Mouse (Mus musculus) embryonic facial prominence, embryonic 11.5 days (tissue): ENCODE data around the gene Jazf1. TPM values are rescaled to one million over a fixed set of nuclear protein-coding genes. Genes with fewer than 3 reads are reported as not detected.

Source experiments
- ATAC-seq: fragments of 200-750 bp; cut with Nextera tagmentation; replicated peaks from 2 replicates; pipeline ENCODE4 v1.8.0; 2017; ENCODE audit warnings: low read depth; ENCODE audit not compliant: insufficient number of reproducible peaks, low FRiP score, low TSS enrichment
- DNase-seq: peaks from one replicate; pipeline ENCODE4 v3.0.0-alpha.2; 2015; ENCODE audit warnings: low spot score
- H3K27ac ChIP-seq: fragments of 300-500 bp; sonication (generic); replicated peaks from 2 replicates; pipeline ENCODE4 v1.5.1; 2014; ENCODE audit warnings: mild to moderate bottlenecking, low read depth, low read length, control low read depth
- H3K27me3 ChIP-seq: fragments of 300-500 bp; sonication (generic); 2 replicates; pipeline ENCODE4 v1.6.1; 2014; ENCODE audit warnings: mild to moderate bottlenecking, low read length, moderate library complexity, mixed read lengths; ENCODE audit not compliant: control insufficient read depth, insufficient read depth
- H3K36me3 ChIP-seq: fragments of 300-500 bp; sonication (generic); replicated peaks from 2 replicates; pipeline ENCODE4 v1.6.1; 2014; ENCODE audit warnings: low read depth, mild to moderate bottlenecking, low read length, moderate library complexity, mixed read lengths; ENCODE audit not compliant: control insufficient read depth, insufficient read depth
- H3K4me1 ChIP-seq: fragments of 300-500 bp; sonication (generic); 2 replicates; pipeline ENCODE4 v1.6.1; 2014; ENCODE audit warnings: low read length, mixed read lengths; ENCODE audit not compliant: control insufficient read depth, insufficient read depth
- H3K4me2 ChIP-seq: fragments of 300-500 bp; sonication (generic); 2 replicates; pipeline ENCODE4 v1.6.1; 2014; ENCODE audit warnings: low read depth, mild to moderate bottlenecking, control low read depth, low read length, moderate library complexity
- H3K4me3 ChIP-seq: fragments of 300-500 bp; sonication (generic); 2 replicates; pipeline ENCODE4 v1.5.1; 2014; ENCODE audit warnings: low read depth, low read length, control low read depth
- H3K9ac ChIP-seq: fragments of 300-500 bp; sonication (generic); replicated peaks from 2 replicates; pipeline ENCODE4 v1.6.1; 2014; ENCODE audit warnings: mild to moderate bottlenecking, control low read depth, low read length
- H3K9me3 ChIP-seq: fragments of 300-500 bp; sonication (generic); replicated peaks from 2 replicates; pipeline ENCODE4 v1.6.1; 2016; ENCODE audit warnings: mild to moderate bottlenecking, low read length, inconsistent platforms, mixed read lengths; ENCODE audit not compliant: control insufficient read depth
- WGBS: fragments of 180-500 bp; shearing (Covaris S2); extraction: QIAGEN DNeasy Blood & Tissue Kit; methylation state at CpG from one replicate; pipeline ENCODE4 v1.1.7; 2014; 5-methylcytosine and 5-hydroxymethylcytosine counted together
- polyA plus RNA-seq: library from polyadenylated mRNA; unstranded; fragments of >200 nt; fragmentation: Nextera tagmentation; extraction: Ambion mirVana; gene quantifications from 2 replicates; pipeline ENCODE4 v1.2.1, GENCODE M21; 2014

The Jazf1 gene
- polyA plus RNA-seq, 1 experiment from 2014 or later: 5.0 TPM

- 93% methylated on average over 2 of the region's 2 CpGs for WGBS
- Histone ChIP-seq H3K9ac (no peak overlapping the region), H3K27ac (no peak overlapping the region), H3K4me2 (no peak overlapping the region), H3K9me3 (no peaks in the 10 kb centered on the region), H3K4me3 (no peak overlapping the region), H3K27me3 (no peaks in the 10 kb centered on the region), H3K4me1 (no peaks in the 10 kb centered on the region), H3K36me3 (no peaks in the 10 kb centered on the region)
- DNase-seq (no peak), ATAC-seq (no peak)
These were observed 46.4 kb downstream of the Jazf1 start for GRCm38 (mm10) chr6:53022069-53022468.

DNA sequence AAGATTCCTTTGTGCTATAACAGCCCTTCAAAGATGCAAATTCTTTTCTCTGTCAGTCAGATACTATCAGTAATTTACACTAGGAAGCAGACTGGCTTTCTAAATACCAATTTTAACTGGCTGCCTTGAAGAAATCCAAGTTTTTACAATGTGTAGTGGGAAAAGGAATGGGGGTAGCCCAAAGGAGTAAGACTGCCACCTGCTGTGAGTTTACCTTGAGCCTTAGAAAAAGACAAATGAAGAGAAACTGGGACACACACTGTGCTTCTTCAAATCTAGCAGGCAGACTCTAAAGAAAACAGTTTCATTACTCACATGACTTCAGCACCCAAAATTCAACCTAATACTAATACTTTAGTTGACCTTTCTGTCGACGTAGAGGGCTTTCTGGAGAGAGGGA is 47.4 kb downstream of the Jazf1 start:
- no peaks in the 10 kb centered on the region for H3K27me3 ChIP-seq
- no peak overlapping the region for H3K27ac ChIP-seq
- H3K4me2 ChIP-seq: no peak overlapping the region
- H3K4me1 ChIP-seq: no peaks in the 10 kb centered on the region
- DNase-seq (no peak), ATAC-seq (no peak)
- H3K9me3 ChIP-seq: no peaks in the 10 kb centered on the region
- H3K36me3 ChIP-seq: no peaks in the 10 kb centered on the region
- no peak overlapping the region for H3K4me3 ChIP-seq
- WGBS: 53% methylated on average over 2 of the region's 2 CpGs
- H3K9ac ChIP-seq: no peak overlapping the region

- Histone ChIP-seq H3K27me3 (no peaks in the 10 kb centered on the region), H3K4me2 (no peak overlapping the region), H3K9ac (no peak overlapping the region), H3K36me3 (no peaks in the 10 kb centered on the region), H3K27ac (no peak overlapping the region), H3K4me1 (no peaks in the 10 kb centered on the region), H3K4me3 (no peak overlapping the region), H3K9me3 (no peaks in the 10 kb centered on the region)
- ATAC-seq (no peak), DNase-seq (no peak)
- 57% methylated on average over 4 of the region's 4 CpGs for WGBS
These were observed 50.9 kb downstream of the Jazf1 start for GRCm38 (mm10) chr6:53017357-53018205.

DNA sequence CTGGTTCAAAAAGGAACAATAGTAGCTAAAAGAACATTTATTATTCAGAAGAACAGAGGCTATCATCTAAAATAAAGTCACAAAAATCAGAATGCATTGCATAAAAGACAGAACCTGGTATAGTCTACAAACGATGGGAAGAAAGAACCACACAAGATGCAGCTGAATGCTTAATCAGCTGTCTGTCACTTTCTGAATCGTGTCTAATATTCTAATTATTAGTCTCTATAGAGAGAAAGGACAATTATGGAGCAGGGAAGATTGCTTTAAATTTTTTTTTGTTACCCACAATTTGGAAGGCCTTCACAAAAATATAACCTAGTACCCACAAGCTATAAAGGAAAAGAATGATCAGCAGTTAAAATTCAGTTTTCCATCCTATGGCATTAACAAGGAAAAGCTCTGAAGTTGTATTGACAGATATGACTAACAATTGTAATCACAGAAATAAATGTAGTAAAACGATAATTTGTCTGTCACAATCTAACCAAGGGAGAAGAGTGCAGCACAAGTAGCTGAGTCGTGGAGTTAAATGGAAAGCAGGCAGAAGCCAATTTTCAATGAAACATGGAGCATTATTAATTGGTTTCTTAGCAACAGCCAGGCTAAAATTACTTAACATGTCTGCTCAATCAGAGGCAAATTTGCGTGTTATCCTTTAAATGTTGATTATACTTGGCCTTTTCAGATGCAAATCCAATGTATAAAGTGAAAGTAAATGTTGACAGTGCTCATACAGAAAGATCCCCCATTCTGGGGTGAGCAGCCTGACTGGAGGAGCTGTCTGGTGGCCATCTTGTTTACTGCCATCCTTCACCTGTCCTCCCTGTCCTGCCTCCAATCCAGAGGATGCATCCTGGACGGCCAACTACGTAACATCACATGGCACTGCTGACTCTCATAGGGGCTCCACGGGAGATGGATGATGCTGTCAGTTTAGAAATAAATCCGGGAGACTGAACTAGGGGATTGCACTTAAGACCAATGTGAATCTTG is 53.7 kb downstream of the Jazf1 start:
- no peak overlapping the region for H3K27ac ChIP-seq
- DNase-seq (no peak), ATAC-seq (no peak)
- H3K9me3 ChIP-seq: no peaks in the 10 kb centered on the region
- H3K36me3 ChIP-seq: no peaks in the 10 kb centered on the region
- WGBS: 81% methylated on average over 9 of the region's 9 CpGs
- no peak overlapping the region for H3K4me2 ChIP-seq
- H3K27me3 ChIP-seq: no peaks in the 10 kb centered on the region
- H3K4me3 ChIP-seq: no peak overlapping the region
- H3K4me1 ChIP-seq: no peaks in the 10 kb centered on the region
- no peak overlapping the region for H3K9ac ChIP-seq

GRCm38 (mm10) chr6:53010286-53010685 is 58.1 kb downstream of the Jazf1 start:
- H3K9me3 ChIP-seq: no peaks in the 10 kb centered on the region
- no peaks in the 10 kb centered on the region for H3K27me3 ChIP-seq
- 91% methylated on average over 2 of the region's 2 CpGs for WGBS

DNA sequence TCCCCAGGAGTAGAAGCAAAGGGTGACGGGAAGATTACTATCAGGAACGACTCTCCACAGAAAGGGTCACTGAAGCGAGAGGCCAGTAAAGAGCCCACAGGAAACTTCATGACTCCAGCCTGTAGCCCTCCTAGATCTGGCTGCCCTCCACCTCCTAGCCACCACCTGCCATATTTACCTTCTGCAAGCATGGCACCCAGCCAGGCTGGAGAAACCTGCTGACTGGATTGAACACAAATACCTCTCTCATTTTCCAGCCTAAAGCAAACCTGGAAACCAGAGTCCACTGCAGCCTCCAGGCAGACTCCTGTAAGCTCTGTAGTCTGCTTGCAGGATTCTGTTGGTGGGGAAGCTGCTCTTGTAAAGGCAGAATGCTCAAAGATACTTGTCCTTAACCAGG is 62.4 kb downstream of the Jazf1 start:
- no peak for DNase-seq
- 64% methylated on average over 3 of the region's 3 CpGs for WGBS
- Histone ChIP-seq H3K4me2 (no peak overlapping the region), H3K4me1 (no peaks in the 10 kb centered on the region), H3K9ac (no peak overlapping the region), H3K9me3 (no peaks in the 10 kb centered on the region), H3K27me3 (no peaks in the 10 kb centered on the region), H3K27ac (no peak overlapping the region), H3K4me3 (no peak overlapping the region), H3K36me3 (no peaks in the 10 kb centered on the region)
- ATAC-seq: no peak

More at GRCm38 (mm10) chr6:53010286-53010685, 58.1 kb downstream of the Jazf1 start:
- Histone ChIP-seq H3K9ac (no peak overlapping the region), H3K4me2 (no peak overlapping the region), H3K36me3 (no peaks in the 10 kb centered on the region), H3K27ac (no peak overlapping the region), H3K4me1 (no peaks in the 10 kb centered on the region), H3K4me3 (no peak overlapping the region)
- DNase-seq (no peak), ATAC-seq (no peak)

DNA sequence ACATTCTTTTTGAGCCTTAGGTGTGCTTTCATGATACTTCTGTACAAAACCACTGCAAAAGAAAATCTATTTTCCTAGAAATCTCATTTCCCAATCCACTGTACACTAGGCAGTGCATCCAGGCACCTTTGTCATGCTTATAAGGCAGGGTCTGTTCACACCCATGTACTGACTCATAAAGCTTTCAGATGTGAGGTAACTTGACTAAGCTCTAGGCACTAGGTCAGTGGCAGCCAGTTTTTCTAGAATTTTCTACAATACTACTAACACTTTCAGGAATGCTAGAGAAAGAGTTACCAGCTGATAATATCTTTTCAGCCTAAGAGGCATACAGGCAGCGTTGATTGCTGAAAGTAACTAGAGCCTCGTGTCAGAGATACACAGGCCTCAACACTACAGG is 62.9 kb downstream of the Jazf1 start:
- Histone ChIP-seq H3K4me1 (no peaks in the 10 kb centered on the region), H3K9me3 (no peaks in the 10 kb centered on the region), H3K36me3 (no peaks in the 10 kb centered on the region), H3K4me2 (no peak overlapping the region), H3K4me3 (no peak overlapping the region), H3K9ac (no peak overlapping the region), H3K27me3 (no peaks in the 10 kb centered on the region), H3K27ac (no peak overlapping the region)
- ATAC-seq (no peak), DNase-seq (no peak)
- 79% methylated on average over 2 of the region's 2 CpGs for WGBS

DNA sequence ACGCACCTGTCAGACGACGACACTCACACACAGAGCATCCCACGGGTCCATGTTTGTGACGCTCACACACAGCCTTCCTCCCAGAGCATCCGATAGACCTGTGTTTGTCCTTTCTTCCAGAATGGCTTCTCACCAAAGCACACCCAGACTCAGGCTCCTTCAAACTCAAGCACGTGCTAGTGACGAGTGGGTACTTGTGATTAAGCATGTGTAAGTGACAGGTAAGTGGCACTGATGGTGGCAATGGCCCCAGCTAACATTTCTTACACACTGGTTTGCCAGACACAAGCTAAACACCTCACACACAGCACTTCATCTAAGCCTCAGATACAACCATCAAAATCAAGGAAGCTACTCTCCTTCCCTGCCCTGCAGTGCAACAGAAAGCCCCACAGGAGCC is 77.6 kb downstream of the Jazf1 start:
- Histone ChIP-seq H3K27ac (no peak overlapping the region), H3K4me3 (no peak overlapping the region), H3K36me3 (no peaks in the 10 kb centered on the region), H3K9ac (no peak overlapping the region), H3K9me3 (no peaks in the 10 kb centered on the region), H3K4me1 (no peaks in the 10 kb centered on the region), H3K4me2 (no peak overlapping the region), H3K27me3 (no peaks in the 10 kb centered on the region; the same call in 1 of the 2 replicates)
- WGBS: 88% methylated on average over 8 of the region's 8 CpGs
- ATAC-seq: no peak
- no peak for DNase-seq
